Mouse (Mus musculus) monocyte, adult 5-6 weeks (primary cell): ENCODE measurements around the gene Cd83. TPM values are rescaled to one million over a fixed set of nuclear protein-coding genes. Genes with fewer than 3 reads are reported as not detected.

Experiments used
- ATAC-seq: fragments of 153-309, 156-312 bp; replicated peaks from 2 replicates; pipeline ENCODE4 v1.8.0; 2017; ENCODE audit warnings: mild to moderate bottlenecking; ENCODE audit not compliant: low TSS enrichment, insufficient number of reproducible peaks, severe bottlenecking, poor library complexity, low FRiP score
- total RNA-seq: library from RNA; stranded (forward); fragments of 200-1000, 200-491, 200-594 nt; gene quantifications from 3 replicates; pipeline ENCODE4 v1.2.3, GENCODE M21; 2017

Cd83 gene
- total RNA-seq, 1 experiment from 2014 or later, result 355 TPM

DNA sequence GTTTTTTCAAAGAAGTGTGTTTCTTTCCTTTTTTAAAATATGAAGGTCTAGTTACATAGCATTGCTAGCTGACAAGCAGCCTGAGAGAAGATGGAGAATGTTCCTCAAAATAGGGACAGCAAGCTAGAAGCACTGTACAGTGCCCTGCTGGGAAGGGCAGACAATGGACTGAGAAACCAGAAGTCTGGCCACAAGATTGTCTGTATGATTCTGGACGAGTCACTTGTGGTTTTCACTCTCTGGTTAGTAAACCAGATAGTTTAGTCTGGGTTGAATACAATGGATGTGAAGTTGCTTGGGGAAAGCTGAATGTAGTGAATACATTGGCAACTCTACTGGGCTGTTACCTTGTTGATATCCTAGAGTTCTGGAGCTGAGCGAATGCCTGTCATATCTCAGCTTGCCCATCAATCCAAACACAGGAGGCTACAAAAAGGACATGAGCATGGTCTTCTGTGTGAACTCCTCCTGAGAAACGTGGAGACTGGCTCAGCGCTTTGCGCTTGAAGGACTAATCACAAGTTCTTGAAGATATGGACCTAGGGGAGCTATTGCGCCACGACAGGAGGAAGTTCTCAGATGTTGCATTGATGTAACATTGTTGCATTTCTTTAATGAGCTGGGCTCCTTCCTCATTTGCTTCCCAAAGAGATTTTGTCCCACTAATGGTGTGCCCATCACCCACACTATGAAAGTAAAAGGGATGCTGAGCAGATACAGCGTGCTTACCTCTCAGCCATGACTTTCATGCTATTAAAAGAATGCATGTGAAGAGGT is 18.0 kb downstream of the Cd83 start:
- peak; percentile 75 for ATAC-seq

DNA sequence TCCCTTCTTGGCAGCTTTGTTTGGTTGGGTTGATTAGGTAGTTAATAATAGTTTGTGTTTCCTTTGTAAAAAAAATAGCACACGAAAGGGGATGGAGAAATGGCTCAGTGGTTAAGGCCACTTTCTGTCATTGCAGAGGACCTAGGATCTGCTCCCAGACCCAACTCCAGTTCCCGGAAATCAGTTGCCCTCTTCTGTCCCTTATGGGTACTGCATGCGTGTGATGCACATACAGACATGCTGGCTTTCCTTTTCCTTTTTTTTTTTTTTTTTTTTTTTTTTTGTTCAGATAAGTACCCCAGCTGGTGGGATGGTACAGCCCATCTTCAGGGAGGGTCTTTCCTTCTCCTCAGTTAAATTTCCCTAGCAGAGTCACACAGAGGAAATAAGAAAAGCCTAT is 20.1 kb downstream of the Cd83 start:
- no peak for ATAC-seq

DNA sequence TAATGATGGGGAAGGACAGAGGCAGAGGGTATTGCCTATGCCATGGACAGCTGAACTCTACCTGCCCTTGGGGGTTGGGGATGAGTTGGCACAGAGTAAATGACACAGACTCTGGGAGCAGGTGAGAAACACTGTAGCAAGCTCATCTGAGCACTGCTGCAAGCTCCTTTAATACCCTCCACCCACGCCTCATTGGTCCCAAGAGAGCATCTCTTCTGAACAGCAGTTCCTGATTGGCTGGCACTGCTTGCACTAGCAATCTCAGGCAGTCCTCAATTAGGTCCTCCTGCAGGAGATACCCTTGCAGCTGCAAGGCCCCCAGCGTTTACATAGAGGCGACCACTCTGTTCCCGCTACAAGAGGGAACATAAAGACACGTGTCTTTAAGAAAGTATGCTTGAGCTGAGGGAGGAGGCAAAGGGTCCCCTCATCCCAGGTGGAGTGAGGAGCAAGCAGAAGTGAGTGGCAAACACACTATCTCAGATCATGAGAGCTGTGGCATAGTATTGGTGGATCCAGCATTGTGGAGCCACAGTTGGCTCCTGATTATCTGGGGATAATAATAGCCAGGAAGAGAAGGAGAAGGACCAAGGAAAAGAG is 20.7 kb downstream of the Cd83 start:
- ATAC-seq, result no peak

DNA sequence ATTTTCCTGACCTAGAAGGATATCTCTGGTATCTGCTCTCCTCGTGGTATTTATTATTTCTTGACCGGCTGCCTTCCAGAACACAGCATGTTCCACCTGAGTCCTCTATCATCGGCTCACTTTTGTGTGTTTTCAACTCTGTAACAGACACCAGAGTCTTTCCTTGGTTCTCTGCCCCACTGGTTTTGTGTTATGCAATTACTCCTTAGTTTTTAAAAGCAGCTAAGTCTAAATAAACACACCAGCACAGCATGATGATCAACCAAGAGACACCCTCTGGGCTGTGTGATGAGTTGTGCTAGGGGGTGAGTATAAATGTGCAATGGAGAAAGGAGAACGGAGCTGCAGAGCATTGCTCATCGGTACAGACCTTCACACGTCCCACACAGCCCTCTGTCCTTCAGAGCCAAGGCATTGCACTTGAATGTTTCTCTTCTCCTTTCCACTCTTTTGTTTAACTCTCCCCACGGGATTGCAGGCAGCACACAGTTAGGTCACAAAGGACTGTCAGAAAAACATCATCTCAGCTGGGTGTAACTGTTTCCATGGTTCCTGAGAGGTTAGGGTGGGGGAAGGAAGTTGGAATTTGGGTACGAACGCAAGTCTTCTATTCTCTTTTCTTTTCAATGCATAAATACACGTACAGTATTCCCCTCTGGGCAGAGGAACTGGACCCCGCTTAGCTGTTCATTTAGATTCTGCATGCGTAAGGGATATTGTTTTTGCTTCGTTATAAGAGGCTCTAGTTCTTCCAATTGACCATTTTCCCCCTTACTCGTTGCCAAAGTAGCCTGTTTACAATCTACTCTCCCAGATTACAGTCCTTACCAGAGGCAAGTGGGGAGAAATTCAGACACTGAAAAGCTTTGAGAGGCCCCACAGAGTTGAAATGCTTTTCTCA is 22.0 kb downstream of the Cd83 start:
- ATAC-seq, result no peak

DNA sequence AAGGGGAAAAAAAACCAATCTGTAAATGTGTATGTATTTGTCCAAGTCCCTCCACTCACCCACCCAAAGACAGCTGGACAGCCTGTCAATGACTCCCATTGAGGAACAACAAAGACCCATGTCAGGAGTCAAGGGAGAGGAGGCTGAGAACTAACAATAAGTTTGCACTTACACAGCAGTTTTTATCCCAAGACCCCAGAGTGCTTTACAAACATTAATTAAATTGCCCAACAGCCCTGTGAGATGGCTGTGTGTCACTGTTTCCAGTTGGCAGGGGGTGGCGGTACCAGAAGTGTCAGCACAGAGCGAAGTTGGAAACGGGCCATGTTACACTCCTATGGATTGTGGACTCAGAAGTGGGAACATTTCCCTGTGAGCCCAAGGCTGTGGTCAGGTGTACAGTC is 22.7 kb downstream of the Cd83 start:
- no peak for ATAC-seq

DNA sequence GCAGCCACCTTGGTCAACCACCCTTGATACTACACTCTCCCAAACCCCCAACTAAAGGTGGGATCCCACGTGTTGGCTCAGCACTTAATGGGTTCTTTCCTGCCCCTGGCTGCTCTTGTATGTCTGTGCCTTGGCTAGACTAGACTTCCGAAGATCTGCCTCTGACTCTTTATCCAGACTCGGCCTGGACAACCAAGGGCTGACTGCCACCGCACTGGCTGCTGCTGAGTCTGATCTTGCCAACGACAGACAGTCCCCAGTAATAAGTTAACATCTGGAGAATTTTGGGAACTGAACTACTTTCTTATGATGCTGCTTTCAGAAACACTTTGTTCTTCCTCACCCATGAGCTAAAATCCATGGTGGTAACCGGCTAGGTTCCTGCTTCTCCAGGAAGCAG is 26.0 kb downstream of the Cd83 start:
- ATAC-seq, result no peak

DNA sequence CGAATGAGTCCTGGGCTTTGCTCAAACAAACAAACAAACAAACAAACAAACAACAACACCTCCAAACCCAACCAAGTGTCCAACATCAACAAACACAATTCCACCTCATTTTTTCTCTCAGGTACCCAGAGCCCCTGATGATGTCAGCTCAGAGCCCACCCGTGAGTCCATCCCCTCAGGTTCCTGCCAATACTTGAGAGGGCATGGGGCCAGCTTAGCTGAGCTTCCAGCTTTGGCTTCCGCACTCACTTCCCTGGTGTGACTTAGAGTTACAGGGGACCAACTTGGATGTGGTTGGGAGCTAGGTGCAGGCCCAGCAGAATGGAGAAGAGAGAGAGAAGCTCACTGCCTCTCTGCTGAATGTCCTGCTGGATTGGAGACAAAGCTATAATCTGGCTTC is 27.3 kb downstream of the Cd83 start:
- ATAC-seq, result no peak

DNA sequence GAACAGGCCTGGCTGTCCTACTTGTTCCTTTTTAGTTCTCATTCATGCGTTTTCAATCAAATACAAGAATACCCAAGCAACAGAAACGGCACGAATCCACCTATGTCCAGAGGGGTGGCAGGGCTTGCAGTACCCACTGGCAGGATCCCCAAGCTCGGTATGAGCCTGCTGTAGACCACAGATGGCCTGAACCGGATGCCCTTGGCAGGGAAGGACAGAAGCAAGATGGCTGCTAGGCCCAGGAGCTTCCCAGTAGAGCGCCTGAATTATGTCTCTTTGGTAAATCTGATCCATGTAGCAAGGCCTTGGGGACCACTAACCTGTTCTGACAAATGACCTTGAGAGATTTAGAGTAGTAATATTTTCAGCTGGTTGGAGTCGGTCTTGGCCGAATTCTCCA is 28.9 kb downstream of the Cd83 start:
- ATAC-seq, result no peak

DNA sequence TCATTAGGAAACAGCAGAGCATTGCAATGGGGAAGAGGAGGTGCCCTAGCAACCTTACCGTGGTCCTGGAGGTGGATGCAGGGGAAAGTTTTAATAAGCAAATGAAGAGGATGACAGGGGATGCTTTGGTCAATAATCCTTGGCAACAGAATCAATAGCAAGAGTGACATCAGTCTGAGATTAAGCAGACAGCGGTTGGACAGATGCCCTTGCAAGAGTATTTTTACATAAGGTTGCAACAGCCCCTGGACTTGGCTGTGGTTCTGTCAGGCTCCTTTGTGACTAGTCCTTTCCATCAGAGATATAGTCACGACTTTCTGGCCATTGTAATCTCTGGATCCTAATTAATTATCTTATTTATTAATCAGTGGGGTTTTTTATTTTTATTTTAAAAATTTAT is 32.9 kb downstream of the Cd83 start:
- ATAC-seq, result no peak

DNA sequence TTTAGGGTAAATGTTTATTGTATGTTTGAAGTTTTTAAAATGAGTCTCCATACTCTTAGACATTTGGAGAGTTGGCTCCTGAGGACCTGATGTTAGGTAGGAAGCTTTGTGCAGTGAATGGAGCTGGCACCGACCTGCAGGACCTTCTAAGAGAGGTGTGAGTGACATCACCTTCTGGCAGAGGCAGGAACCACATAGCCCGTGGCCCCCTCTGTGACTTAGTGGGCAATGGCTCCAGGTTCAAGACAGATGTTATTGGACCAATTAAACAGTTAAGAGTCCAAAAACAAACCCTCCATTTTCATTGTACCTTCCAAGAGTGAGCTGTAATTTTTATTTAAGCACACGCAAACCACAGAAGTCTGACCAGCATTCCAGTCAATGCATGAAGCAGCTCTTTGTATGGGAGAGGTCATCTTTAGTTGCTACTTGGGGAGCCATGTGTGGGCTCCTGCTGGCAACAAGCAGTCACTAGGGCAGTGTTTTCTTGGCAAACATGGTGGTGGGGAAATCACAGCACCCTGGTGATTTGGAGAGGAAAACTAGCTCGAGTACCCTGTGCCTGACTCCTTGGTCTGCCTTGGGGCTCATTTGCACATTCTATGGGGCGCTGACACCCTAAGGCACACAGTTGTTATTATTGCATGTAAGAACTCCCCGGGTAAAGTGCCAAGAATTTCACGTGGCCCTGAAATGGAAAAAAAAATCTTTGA is 33.9 kb downstream of the Cd83 start:
- no peak for ATAC-seq

DNA sequence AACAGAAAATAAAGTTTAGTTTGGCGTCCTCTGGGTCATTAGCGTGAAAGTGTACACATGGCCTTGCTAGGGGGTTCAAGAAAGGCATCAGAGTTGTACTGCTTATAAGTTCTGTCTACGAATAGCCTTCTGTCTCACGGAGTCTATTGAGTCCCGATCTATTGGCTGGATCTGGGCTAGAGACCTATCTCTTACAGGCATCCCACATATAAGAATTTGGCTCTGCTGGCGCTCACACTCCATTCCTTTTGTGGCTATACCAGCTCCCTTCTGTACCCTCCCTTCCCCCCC is 34.4 kb downstream of the Cd83 start:
- ATAC-seq, result no peak

DNA sequence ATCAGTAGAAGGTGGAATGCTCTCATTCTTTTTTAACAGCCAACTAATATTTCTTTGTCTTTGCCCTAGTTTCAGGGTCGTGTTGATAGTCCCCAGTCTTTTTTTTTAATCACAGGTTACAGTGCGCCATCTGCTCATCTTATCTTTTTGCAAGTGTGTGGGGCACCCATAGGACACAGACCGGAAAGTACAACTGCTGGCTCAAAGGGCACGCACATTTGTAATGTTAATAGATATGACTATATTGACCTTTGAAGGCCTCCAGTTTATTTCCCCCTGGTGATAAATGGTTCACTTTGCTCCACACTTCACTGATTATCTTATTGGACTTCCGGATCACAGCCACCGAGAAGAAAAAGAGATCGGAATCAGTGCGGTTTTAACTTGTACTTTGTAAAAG is 35.5 kb downstream of the Cd83 start:
- ATAC-seq, result no peak

DNA sequence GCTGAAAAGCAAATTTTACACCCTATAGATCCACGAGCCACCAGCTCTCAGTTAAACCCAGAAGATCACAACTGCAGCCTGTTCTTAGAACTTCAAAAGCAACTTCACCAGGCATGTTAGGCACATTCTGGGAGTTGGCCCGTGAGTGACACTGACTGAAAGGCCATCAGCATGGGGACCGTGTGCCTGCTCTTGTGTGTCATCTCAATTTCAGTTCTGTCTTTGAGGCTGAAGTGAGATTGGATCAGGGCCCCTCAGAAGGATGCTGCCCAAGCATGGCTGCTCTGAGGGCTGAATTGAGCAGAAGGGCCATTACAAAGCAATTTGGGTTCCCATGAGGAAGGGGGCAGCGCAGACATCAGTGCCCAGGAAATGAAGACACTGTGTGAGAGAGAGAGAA is 37.7 kb downstream of the Cd83 start:
- no peak for ATAC-seq

DNA sequence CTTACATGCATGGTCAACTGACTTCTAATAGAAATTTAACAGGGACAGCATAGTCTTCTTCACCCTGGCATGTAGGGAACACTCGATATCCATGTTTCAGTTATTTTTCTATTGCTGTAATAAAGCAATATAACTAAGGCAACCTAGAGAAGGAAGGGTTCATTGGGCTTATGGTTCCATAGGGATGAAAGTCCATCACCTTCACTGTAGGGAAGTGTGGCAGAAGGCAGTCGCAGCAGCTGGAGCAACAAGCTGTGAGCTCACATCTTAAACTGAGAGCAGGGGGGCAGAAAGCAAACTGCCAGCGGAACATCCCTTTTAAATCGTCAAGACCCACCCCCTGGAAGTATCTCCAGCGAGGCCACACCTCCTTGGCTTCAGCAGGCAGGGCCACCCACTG is 44.1 kb downstream of the Cd83 start:
- no peak for ATAC-seq

DNA sequence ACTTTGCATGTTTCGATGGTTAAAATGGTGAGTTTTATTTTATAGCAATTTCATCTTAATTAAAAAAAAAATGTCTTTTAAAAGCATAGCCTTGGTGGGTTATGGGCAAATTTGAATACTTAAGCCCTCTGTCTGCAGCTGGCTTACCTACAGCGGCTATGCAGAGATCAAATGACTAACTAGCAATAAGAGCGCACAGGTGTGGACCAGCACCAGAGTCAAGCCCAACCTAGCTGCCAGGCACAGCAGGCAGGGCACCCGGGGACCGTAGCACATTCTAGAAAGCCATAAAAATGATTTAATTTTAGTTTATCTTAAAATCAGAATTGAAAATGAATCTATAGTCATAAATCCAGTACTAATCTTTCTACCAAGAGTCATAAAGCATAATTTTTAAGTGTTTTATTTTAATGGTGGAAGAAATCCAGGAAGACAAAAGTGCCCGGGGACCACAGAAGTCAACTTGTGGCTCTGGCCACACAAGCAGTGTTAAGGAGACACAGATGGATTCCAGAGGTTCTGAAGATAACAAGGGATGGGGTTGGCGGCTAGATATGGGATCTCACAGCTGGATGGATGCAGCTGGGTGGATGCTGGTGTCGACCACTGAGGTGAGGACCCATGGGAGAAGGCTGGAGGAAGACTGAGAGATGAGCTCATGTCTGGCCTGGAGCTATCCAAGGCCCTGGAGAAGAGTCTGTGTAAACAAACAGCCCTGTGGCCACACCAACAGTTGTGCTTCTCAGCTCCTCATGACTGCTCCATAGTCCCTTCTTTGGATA is 46.5 kb downstream of the Cd83 start:
- no peak for ATAC-seq

DNA sequence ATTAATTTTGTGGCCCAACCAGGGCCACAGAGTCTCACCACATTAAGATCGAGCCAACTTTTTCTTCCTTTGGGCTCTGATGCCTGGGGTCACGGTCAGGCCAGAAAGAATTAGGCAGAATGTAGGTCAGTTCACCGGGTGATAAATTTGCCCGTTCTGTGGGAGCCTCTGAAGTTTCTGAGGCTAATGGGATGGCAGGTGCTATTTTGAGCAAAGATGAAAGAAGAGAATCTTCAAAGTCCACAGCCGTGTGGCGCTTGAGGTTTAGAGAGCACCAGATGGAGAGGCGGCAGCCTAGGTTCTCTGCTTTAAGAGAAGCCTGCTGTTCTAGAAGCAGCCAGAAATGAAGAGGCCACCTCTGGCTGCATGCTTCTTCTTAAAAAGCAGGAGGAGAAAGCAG is 48.2 kb downstream of the Cd83 start:
- no peak for ATAC-seq

DNA sequence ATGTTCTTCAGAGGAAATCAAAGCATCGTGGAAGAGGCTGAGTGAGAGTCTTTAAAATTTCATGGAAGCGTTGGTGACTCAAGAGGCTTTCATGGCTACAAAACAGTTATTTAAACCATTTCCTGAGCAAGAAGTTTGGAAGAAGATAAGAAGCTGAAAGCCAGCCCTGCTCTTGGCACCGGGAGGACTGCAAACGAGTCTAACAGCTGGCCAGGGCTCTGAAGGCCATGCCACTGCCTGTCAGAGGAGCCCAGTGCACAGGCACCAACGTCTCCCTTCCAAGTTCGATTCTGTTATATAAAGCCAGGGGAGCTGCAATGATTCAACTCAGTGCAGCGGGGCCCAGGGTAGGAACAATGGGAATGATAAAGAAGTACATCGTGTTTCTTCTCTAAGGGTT is 51.8 kb downstream of the Cd83 start:
- ATAC-seq, result no peak

DNA sequence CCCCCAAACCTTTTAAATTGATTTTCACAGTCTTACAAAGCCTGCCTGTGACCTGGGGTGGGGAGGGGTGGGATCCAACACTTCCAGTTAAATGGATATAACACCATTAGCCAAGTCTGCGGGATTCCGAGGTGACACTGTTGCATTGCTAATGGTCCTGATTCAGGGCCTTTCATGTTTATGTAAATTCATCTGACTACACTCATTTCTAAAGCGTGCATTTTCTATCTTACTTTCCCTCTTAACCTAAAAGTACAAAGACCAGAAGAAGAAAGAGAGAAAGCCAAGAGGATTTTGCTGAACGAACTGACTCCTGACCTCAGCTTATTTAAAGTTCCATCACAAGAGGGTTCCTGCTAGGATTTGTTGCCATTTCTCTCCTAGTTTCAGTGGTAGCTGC is 53.2 kb downstream of the Cd83 start:
- no peak for ATAC-seq

DNA sequence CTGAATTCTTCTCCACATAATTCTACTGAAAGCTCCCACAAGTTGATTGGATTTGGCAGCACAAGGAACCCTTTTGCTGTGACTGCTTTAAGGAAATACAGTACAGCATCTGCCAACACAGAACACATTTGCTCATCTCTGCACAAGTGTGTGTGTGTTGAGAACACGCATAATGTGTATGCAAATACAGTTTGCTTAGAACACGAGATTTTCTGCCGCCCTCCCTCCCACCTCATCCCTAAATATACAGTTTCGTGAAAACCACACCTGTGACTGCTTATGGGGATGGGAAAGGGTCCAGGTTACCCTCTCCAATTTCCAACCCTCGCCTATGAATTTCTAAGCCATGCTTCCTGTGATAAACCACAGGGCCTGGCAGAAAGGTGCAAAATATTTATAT is 60.6 kb downstream of the Cd83 start:
- no peak for ATAC-seq
